Mouse (Mus musculus) stomach, postnatal 0 days (tissue): ENCODE data around the gene Tnfrsf14.

Experiments used
- CTCF ChIP-seq: IDR thresholded peaks from 2 replicates; pipeline ENCODE4 v1.5.1; 2016; ENCODE audit warnings: antibody characterized with exemption, low read depth, mild to moderate bottlenecking, moderate library complexity
- EP300 ChIP-seq: optimal IDR thresholded peaks from 2 replicates; pipeline ENCODE3; 2016; ENCODE audit warnings: antibody characterized with exemption

DNA sequence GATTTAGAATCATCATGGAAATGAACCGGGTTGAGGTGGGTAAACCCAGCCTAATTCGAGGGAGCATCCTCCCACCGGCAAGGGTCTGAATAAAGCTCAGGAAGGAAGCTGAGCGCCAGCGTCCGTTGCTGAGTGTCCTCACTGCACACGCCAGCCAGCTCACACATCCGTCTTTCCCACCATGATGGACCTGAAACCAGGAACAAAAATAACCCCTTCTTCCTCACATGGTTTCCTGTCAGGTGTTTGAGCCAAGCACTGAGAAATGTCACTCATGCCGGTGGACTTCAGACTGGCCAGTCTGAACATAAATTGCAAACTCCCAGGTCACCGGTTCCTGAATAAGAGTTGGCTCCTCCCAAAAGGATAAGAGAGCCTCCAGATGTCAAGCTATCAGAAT is 13.1 kb downstream of the Tnfrsf14 start:
- TF ChIP-seq CTCF (no peak), EP300 (no peak)
